Mouse (Mus musculus) bone marrow macrophage, adult 2 months (primary cell): ENCODE data around the gene Pdcd4.

Experiments
- CTCF ChIP-seq: IDR thresholded peaks from 2 replicates; pipeline ENCODE4 v1.5.1; 2012; ENCODE audit warnings: low read depth, mild to moderate bottlenecking, low read length, moderate library complexity
- POLR2A ChIP-seq: IDR thresholded peaks from 2 replicates; pipeline ENCODE4 v1.6.1; 2012; ENCODE audit warnings: mild to moderate bottlenecking, low read depth, low read length, borderline replicate concordance

GRCm38 (mm10) chr19:53851352-53851751 is 40.7 kb upstream of the Pdcd4 start:
- TF ChIP-seq CTCF (no peak), POLR2A (no peak)
